Mouse (Mus musculus): ENCODE measurements at regions not wholly inside any gene's neighbourhood (a gene's known extent, or its start where the extent isn't known, plus 50 kb on each side); places are given as distances from the start of the nearest gene placed in this dataset.
A peak's percentile ranks its signal among the peaks of the same experiment; 100 is the strongest.
"Not testable (repeated sequence)": the region's sequence is repeated elsewhere in the genome, so short reads cannot be mapped to it uniquely, and the experiment has no call there.

DNA sequence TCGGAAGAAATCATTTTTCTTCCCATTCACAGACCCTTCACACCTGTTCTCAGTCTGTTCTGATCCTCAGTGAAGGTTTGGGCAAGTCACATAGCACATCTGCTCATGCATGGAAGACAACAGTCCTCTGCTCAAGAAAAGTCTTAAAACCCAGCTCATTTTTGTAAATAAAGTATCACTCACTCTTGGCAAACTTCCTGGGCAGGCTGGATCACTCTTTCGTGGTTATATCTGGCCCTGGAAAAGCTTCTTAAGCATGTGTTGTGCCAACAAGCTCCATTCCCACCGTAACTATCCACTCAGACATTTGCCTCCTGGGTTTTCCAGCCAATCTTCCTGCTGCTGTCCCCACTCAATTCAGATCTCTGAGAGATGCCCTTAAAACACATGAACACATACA is 103.2 kb upstream of the Cep85l start:
- no peak for DNase-seq

GRCm38 (mm10) chr10:53470200-53470599 is 90.5 kb upstream of the Cep85l start:
- no peak for DNase-seq

- no peak for DNase-seq
Observed at GRCm38 (mm10) chr10:53469611-53470010, 89.9 kb upstream of the Cep85l start.

- no peak for DNase-seq
Observed at GRCm38 (mm10) chr10:53468293-53468545, 88.5 kb upstream of the Cep85l start.

GRCm38 (mm10) chr10:53467472-53468292 is 87.9 kb upstream of the Cep85l start:
- no peak for DNase-seq

DNA sequence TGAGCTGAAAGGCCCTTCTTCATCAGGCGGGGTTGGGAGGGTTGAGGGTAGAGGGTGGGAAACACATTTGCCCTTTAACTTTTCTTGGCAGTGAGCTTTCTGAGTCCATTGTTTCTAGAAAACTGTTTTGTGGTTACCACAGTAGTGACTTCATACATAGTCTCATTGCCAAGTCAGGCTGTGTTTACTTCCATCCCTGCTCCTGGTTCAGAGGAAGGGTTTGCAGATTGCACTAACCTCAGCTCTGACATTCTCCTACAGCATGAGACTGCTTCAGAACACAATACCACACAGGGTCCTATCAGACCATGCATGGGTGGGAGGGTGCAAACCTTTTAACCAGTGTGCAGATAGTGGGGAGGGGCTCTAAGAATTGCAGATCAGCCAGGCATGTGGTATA is 87.1 kb upstream of the Cep85l start:
- no peak for DNase-seq

- DNase-seq, result no peak
Observed at GRCm38 (mm10) chr10:53466261-53466660, 86.5 kb upstream of the Cep85l start.

- DNase-seq, result no peak
Observed at GRCm38 (mm10) chr10:53464581-53464980, 84.8 kb upstream of the Cep85l start.

DNA sequence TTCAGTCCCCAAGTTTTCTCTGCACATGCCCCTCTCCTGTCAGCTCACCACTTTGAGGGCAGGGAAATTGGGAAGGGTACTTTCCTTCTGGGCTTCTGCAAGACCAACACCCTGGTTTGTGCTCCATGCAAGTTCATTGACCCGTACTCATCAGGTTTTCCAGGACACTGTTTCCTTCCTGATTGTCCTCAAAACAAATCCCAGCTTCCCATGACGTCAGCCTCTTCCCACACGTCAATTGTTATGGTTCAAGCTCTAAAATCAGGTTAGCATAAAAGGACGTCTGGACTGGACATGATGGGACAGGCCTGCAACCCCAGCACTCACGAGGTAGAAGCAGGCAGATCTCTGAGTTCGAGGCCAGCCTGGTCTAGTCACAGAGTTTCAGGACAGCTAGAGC is 84.3 kb upstream of the Cep85l start:
- peak in 1 of 2 experiments; percentile 14 for DNase-seq

GRCm38 (mm10) chr10:53463471-53463870 is 83.7 kb upstream of the Cep85l start:
- no peak for DNase-seq

GRCm38 (mm10) chr10:53462449-53463308 is 82.9 kb upstream of the Cep85l start:
- no peak for DNase-seq

- DNase-seq, result no peak
Observed at GRCm38 (mm10) chr10:53461070-53461781, 81.5 kb upstream of the Cep85l start.

DNA sequence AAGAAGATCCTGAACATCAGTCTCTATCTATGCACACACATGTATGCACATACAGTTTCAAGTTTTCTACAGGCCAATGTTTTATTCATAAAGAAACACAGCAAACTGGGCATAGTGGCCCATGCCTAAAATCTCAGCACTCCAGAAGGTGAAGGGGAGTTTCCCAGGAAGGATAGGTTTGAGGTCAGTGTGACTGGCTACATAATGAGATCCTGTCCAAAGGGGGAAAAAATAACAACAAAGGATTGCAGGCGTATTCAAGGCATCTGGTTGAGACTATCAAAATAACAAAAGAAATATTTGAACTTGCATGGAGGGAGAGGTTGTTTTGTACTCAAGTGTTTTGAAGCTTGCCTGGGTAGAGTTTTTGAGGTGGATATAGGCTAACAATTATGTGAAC is 80.0 kb upstream of the Cep85l start:
- not testable (repeated sequence) for DNase-seq

- DNase-seq, result no peak
Observed at GRCm38 (mm10) chr10:53456027-53456713, 76.4 kb upstream of the Cep85l start.

DNA sequence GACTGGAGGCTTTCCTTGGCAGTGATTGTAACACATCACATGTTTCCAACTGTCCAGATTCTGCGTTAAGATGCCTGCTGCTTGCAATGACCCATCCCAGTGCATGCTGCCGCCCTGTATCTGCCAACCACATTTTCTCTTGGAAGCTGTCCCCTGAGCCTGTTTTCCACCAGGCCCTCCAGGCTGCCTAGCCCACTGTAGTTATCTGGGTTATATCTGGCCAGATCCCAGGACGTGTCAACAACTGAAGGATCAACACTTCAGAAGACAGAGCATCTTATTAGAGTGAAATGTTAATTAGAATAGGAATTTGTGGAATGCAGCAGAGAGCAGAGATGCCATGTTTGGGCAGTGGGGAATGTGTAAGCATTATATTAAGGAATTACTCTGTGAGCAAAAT is 65.0 kb upstream of the Cep85l start:
- no peak for DNase-seq

GRCm38 (mm10) chr10:53443443-53443842 is 63.7 kb upstream of the Cep85l start:
- DNase-seq, result no peak

DNA sequence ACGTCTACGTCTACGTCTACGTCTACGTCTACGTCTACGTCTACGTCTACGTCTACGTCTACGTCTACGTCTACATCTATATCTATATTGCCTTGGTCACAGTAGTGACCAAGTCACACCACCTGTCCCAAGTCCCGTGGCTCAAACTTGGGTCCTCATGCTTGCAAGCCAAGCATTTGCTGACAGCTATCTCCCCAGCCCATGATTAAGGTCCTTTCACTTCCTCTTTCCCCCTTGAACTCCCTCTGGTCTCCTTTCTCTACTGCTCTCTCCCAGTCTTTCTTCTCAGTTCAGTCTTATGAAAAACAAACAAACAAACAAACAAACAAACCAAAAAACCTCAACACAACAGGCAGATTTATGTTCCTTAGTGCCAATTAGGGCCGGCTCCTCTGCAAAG is 63.2 kb upstream of the Cep85l start:
- DNase-seq, result no peak

GRCm38 (mm10) chr10:53440251-53440650 is 60.5 kb upstream of the Cep85l start:
- DNase-seq, result no peak

DNA sequence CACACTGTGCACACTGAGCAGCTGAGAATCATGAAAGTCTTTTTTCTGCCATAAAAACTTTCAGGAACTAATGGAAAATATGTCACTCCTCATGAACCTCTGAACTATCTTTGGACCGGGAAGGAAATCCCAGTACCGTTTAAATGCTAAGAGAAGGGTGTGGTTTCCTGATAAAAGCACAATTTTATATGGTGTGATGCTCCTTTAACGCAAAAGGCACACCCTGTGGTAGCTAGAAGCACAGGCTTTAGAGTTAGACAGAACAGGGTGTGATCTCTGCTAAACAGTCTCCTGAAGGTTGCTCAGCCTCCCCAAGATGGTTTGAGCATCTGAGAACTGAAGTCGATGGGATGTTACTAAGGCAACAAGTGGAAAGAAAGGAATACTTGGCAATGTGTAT is 58.6 kb upstream of the Cep85l start:
- no peak for DNase-seq

DNA sequence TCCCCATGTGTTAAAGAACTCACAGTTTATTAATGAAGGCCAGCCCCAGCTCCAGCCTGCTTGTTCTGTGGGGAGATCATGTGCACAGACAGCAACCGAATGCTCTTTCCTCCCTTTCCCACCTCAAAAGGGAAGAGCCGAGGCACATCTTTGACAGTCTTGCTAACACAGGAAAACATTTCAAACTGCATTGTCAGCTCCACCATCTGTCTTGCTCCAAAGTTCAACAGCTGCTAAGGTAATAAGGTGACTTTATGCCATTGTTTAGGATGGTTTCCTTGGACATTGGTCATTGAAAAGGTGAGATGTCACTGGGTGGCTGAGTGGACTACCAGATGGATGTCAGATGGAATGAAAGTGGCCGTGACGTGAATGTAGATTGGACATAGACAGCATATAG is 58.0 kb upstream of the Cep85l start:
- no peak for DNase-seq

GRCm38 (mm10) chr10:53436023-53436475 is 56.3 kb upstream of the Cep85l start:
- peak in 1 of 2 experiments; percentile 17 for DNase-seq

GRCm38 (mm10) chr10:53435181-53435874 is 55.6 kb upstream of the Cep85l start:
- peak; percentile 70 to 82 for DNase-seq

Measured in adrenal gland, postnatal 36 days (tissue).